Mouse (Mus musculus) cerebellum, adult 2 months (tissue): ENCODE measurements around the gene Bbx.

Source experiments
- CTCF ChIP-seq: fragments of 200-500 bp; IDR thresholded peaks from 2 replicates; pipeline ENCODE4 v1.5.1; 2011; ENCODE audit warnings: low read depth, mild to moderate bottlenecking, control low read depth, low read length, moderate library complexity, borderline replicate concordance; ENCODE audit not compliant: insufficient read depth
- POLR2A ChIP-seq: fragments of 200-500 bp; IDR thresholded peaks from 2 replicates; pipeline ENCODE4 v1.6.1; 2011; ENCODE audit warnings: low read length, control low read depth, borderline replicate concordance; ENCODE audit not compliant: insufficient read depth

- TF ChIP-seq CTCF (no peak), POLR2A (no peak)
These were observed 259.4 kb downstream of the Bbx start for GRCm38 (mm10) chr16:50172760-50173159.
